Mouse (Mus musculus) neural tube, embryonic 12.5 days (tissue): ENCODE measurements around the gene Pdzd7. TPM values are rescaled to one million over a fixed set of nuclear protein-coding genes. Genes with fewer than 3 reads are reported as not detected.

Experiments
- ATAC-seq: fragments of 200-750 bp; cut with Nextera tagmentation; 2 replicates; pipeline ENCODE4 v1.8.0; 2017; ENCODE audit warnings: low read depth, mild to moderate bottlenecking, moderate TSS enrichment, moderate library complexity; ENCODE audit not compliant: low FRiP score
- H3K27ac ChIP-seq: fragments of 300-500 bp; sonication (generic); 2 replicates; pipeline ENCODE4 v1.5.1; 2016
- H3K27me3 ChIP-seq: fragments of 300-500 bp; sonication (generic); replicated peaks from 2 replicates; pipeline ENCODE4 v1.6.1; 2016; ENCODE audit warnings: mild to moderate bottlenecking
- H3K36me3 ChIP-seq: fragments of 300-500 bp; sonication (generic); 2 replicates; pipeline ENCODE4 v1.6.1; 2016; ENCODE audit warnings: mild to moderate bottlenecking
- H3K4me1 ChIP-seq: fragments of 300-500 bp; sonication (generic); 2 replicates; pipeline ENCODE4 v1.6.1; 2016
- H3K4me2 ChIP-seq: fragments of 300-500 bp; sonication (generic); replicated peaks from 2 replicates; pipeline ENCODE4 v1.6.1; 2016; ENCODE audit warnings: mild to moderate bottlenecking
- H3K4me3 ChIP-seq: fragments of 300-500 bp; sonication (generic); 2 replicates; pipeline ENCODE4 v1.5.1; 2016
- H3K9ac ChIP-seq: fragments of 300-500 bp; sonication (generic); 2 replicates; pipeline ENCODE4 v1.6.1; 2016; ENCODE audit warnings: mild to moderate bottlenecking
- H3K9me3 ChIP-seq: fragments of 300-500 bp; sonication (generic); 2 replicates; pipeline ENCODE4 v1.6.1; 2016; ENCODE audit warnings: mild to moderate bottlenecking
- WGBS: fragments of 180-500 bp; shearing (Covaris S2); methylation state at CpG from one replicate; pipeline ENCODE4 v1.1.7; 2016; 5-methylcytosine and 5-hydroxymethylcytosine counted together
- polyA plus RNA-seq: library from polyadenylated mRNA; unstranded; fragments of >200 nt; fragmentation: Nextera tagmentation; extraction: Ambion mirVana; gene quantifications from 2 replicates; pipeline ENCODE4 v1.2.1, GENCODE M21; 2016

Gene Pdzd7
- polyA plus RNA-seq = 0.63 and 0.72 TPM in 2 replicates

DNA sequence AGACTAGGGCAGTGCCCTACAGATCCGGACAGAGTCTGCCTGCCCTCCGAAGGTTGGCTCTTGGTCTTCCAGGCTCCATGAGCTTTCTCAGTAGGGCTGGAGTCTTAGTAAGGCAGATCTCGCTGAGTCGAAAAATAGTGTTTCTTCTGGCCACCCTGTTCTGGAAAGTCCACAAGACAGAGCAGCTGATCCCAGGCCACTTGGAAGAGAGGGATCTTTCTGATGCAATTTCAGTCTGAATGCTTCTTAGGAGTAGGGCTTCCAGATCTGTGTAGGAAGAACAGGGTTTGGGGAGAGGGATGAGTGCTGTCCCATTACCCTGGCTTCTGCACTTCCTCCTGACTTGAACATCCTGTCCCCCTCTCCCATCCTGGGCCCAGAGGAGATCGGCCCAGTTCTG lies at the start of gene Pdzd7:
Gene Pdzd7, minus strand, starts transcription at position 67 of the 400 bp plus-strand sequence.
- peaks cover 1% of the 10 kb centered on the region; the same call in 1 of the 2 replicates for H3K36me3 ChIP-seq
- H3K9me3 ChIP-seq = no peaks in the 10 kb centered on the region
- H3K4me1 ChIP-seq = peaks cover 29% of the 10 kb centered on the region
- H3K27ac ChIP-seq = no peak within 1 kb of the TSS
- no peak for ATAC-seq
- H3K9ac ChIP-seq = peak within 1 kb of the TSS; percentile 69; the same call in 1 of the 2 replicates
- peak within 1 kb of the TSS; percentile 65 for H3K4me2 ChIP-seq
- 86% methylated on average over 5 of the region's 5 CpGs for whole genome bisulfite sequencing
- peak within 1 kb of the TSS; percentile 51 for H3K4me3 ChIP-seq
- peaks cover 24% of the 10 kb centered on the region for H3K27me3 ChIP-seq

DNA sequence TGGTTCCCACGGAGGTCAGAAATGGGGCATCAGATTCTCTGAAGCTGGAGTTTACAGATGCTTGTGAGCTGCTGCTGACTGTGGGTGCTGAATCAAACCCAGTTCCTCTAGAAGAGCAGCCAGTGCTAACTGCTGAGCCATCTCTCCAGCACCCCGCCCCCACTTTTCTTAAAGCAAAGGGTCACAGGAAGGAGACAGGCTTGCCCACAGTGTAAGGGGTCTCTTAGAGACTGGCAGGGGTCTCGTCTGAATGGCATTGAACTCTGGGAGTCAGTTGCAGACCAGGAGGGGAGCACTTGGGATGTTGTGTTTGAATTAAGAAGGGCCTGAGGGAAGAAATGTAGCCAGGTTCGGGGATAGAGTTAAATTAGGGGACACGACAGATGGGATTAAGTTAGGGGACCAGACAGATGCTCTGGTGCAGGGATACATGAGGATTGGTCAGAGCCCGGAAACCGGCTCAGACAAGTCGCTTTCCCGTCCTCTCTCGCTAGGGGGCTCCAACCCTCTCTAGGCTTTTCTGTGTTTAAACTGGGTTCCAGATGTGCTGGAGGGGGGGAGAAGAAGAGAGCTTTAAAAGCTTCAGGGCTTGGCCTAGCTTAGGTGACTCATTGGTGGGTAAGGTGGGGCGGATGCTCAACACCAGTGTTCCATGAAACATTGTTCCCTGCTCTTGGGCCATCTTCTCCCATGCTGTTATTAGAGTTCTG lies 36.5 kb upstream of the Pdzd7 start:
- Histone ChIP-seq H3K4me2 (no peak overlapping the region), H3K27ac (no peak overlapping the region), H3K9me3 (no peaks in the 10 kb centered on the region), H3K27me3 (peaks cover 96% of the 10 kb centered on the region), H3K4me3 (no peak overlapping the region), H3K4me1 (peaks cover 21% of the 10 kb centered on the region), H3K9ac (no peak overlapping the region), H3K36me3 (no peaks in the 10 kb centered on the region)
- no peak for ATAC-seq
- WGBS = 17% methylated on average over 11 of the region's 11 CpGs

DNA sequence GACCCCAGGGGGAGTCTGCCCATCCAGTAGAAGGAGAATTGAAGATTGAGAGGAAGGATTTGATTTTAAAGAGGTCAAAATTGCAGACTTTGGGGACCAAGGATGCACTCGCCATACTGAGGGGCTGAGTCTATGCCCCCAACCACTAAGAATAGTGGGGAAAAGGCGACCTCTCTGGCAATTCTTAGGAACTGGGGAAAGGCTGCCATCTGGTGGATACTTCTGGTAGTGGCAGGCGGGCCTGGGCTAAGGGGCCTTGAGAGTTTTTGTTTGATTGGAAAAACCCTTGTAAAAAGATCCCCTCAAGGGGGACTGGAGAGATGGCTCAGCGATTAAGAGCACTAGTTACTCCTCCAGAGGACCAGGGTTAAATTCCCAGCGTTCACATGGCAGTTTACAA lies 35.8 kb upstream of the Pdzd7 start:
- Histone ChIP-seq H3K4me3 (no peak overlapping the region), H3K4me2 (peak overlapping the region; percentile 51), H3K36me3 (no peaks in the 10 kb centered on the region), H3K27ac (no peak overlapping the region), H3K4me1 (peaks cover 28% of the 10 kb centered on the region), H3K9me3 (no peaks in the 10 kb centered on the region), H3K27me3 (peaks cover 97% of the 10 kb centered on the region), H3K9ac (no peak overlapping the region)
- 2% methylated on average over 5 of the region's 5 CpGs for WGBS
- ATAC-seq = no peak

DNA sequence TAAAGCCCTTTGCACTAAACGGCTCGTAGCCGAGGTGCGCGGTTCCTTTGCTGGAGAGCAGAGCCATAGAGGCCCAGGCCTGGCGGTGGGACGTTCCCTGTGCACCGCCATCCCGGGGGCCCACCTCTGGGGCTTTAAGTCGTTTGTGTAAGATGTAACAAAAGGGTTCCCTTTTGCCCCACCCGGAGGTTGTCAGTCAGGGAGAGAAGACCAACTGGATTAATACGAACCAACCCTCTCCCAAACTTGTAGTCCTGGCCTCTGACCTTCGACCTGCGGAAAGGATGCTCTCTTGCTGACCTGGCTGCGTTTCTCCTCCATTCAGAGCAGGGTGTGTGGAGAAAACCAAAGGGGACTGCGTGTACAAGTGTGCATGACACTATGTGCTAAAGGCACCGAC lies 35.2 kb upstream of the Pdzd7 start:
- Histone ChIP-seq H3K4me3 (no peak overlapping the region), H3K27ac (no peak overlapping the region), H3K27me3 (peaks cover 97% of the 10 kb centered on the region), H3K9me3 (no peaks in the 10 kb centered on the region), H3K4me1 (peaks cover 32% of the 10 kb centered on the region), H3K36me3 (no peaks in the 10 kb centered on the region), H3K9ac (peak overlapping the region; percentile 18; the same call in 1 of the 2 replicates), H3K4me2 (peak overlapping the region; percentile 51)
- WGBS = under 1% methylated on average over 17 of the region's 17 CpGs
- no peak for ATAC-seq

DNA sequence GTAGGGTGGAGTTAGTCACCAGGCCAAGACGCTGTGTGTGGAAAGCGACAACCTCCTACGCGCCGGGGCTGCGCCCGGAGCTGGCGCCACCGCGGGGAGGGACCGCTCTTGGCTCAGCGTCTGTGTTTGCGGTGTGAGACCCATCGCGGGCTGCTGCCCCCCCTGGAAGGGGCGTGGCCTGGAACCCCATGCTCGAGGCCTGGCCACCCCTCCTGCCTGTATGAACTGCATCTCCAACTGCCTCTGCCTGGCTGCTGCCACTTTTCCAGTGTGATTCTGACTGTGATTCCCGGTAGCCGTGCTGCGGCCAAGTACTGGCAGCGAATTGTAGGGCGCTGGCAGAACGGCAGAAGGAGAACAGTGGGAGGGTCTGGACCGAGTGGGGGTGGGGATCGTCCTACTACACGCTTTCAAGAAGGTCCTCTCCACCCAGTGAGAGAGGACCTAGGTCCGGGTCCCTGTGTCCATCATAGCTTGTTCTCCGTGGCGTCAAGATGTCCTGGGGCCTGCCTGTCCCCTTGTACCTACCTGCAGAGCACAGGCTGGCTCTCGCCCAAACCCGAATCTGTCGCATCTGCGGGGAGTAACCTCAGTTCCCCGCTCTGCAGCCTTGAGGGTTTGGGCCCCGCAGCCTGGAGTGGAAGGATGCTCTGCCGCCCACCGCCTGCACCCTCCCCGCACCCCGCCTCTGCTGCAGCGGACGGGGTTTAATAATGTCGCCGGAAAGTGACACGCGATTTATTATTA lies 34.4 kb upstream of the Pdzd7 start:
- ATAC-seq = peak; percentile 3; the same call in 1 of the 2 replicates
- Histone ChIP-seq H3K9ac (peak overlapping the region; percentile 18; the same call in 1 of the 2 replicates), H3K4me2 (peak overlapping the region; percentile 51), H3K27ac (no peak overlapping the region), H3K4me3 (peak overlapping the region; percentile 16; the same call in 1 of the 2 replicates), H3K4me1 (peaks cover 39% of the 10 kb centered on the region), H3K9me3 (no peaks in the 10 kb centered on the region), H3K36me3 (no peaks in the 10 kb centered on the region), H3K27me3 (peaks cover 95% of the 10 kb centered on the region)
- WGBS = 1% methylated on average over 45 of the region's 45 CpGs

DNA sequence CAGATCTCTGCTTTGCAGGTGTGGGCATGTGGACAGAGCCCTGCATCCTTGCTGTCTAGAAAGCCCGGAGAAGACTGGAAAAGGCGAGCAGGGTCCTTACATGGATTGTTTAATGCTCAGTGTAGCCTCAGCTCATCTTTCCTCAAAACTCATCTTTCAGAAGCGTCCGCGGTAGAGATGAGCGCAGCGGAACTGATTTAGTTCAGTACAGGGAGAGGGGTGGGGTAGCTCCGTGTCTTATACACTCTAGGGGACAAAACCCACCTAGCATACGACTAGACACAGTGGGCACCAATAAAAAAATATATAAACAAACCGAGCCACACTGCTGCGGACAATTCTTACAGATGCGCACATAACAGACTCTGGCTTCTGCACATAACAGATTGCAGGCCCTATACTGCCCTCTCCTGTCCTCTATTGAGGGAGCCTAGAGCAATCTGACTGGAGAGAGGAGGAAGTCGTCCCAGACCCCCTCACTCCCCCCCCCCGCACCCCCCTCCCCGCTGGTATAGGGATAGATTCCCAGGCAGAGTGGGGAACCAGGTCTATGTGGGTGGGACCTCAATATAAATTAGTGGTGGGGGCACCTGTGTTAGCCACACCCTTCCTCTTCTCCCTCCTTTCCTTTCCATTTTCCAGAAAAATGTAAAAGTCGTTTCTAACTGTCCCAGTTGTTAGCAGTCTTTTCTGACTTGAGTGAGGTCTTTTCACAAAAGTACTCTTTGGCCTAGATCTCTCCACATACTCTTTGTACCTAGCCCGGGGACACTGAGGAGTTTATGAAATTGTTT lies 33.7 kb upstream of the Pdzd7 start:
- 6% methylated on average over 17 of the region's 17 CpGs for WGBS
- no peak overlapping the region for H3K9ac ChIP-seq
- no peaks in the 10 kb centered on the region for H3K9me3 ChIP-seq
- H3K27ac ChIP-seq = no peak overlapping the region
- peak overlapping the region; percentile 51 for H3K4me2 ChIP-seq
- ATAC-seq = no peak
- peaks cover 88% of the 10 kb centered on the region for H3K27me3 ChIP-seq
- H3K36me3 ChIP-seq = no peaks in the 10 kb centered on the region
- H3K4me1 ChIP-seq = peaks cover 39% of the 10 kb centered on the region
- H3K4me3 ChIP-seq = 0 out of 2 replicates have a peak overlapping the region, but pooled peaks have one; percentile 16

DNA sequence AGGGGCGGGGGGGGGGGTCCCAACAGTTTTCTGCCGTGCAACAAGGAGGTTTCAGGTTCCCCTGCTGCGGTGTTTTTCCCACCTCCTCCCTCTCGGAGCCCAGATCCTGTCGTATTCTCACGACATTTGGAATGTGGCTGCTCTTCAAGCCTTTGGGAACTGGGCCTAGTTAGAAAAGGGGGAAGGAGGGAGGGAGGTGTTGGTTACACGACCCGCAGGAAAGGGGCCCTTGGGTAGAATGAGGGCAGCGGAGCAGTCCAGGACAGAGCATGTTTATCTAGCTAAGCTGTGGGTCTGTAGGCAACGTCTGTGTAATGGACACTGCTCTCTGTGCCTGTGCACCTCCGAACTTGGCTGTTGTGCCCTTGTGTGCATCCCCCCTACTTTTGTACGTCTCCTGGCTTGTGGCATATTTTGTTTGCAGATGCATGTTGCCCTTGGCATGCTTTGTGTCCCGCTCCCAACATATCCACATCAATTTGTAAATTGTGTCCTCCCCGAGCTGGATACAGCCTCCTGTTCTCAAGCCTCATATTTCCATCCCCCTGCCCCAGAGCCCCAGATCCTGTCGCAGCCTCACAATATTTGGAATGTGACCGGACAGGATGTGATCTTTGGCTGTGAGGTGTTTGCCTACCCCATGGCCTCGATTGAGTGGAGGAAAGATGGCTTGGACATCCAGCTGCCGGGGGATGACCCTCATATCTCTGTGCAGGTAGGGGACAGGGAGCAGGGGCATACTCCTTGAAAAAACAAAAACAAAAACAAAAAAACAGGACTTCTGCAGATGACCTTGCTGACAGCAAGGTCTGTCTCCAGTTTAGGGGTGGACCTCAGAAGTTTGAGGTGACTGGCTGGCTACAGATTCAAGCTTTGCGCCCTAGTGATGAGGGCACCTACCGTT lies 32.5 kb upstream of the Pdzd7 start:
- H3K4me3 ChIP-seq = no peak overlapping the region
- no peaks in the 10 kb centered on the region for H3K9me3 ChIP-seq
- no peaks in the 10 kb centered on the region for H3K36me3 ChIP-seq
- ATAC-seq = no peak
- H3K27ac ChIP-seq = no peak overlapping the region
- H3K4me1 ChIP-seq = peaks cover 39% of the 10 kb centered on the region
- H3K4me2 ChIP-seq = no peak overlapping the region
- WGBS = 6% methylated on average over 20 of the region's 20 CpGs
- H3K9ac ChIP-seq = no peak overlapping the region
- peaks cover 77% of the 10 kb centered on the region for H3K27me3 ChIP-seq

DNA sequence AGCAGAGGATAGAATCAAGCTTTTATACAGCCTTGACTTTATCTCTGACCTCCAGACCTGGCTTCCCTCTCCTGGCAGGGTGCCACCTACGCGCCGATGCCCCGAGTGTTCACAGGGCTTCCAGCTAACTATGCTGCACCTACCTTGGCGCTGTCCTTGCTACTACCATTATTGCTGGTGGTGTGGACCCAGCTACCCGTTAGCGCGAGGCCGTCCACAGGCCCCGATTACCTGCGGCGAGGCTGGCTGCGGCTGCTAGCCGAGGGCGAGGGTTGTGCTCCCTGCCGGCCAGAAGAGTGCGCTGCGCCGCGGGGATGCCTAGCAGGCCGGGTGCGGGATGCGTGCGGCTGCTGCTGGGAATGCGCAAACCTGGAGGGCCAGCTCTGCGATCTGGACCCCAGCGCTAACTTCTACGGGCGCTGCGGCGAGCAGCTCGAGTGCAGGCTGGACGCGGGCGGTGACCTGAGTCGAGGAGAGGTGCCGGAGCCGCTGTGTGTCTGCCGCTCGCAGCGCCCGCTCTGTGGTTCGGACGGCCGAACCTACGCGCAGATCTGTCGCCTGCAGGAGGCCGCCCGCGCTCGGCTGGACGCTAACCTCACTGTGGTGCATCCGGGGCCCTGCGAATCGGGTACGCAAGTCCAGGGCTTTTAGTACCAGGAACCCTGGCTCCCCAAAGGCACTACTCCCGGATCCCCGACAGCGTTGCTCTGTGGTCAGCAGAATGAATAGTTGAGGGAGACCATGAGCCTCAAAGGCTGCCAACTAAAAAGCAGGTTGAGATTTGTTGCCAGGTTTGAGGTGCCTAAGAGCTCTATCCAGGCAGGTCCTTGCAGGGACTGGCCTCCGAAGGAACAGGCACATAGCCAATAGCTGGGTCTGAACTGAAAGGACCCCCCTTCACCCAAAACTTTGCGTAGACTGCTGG lies 31.3 kb upstream of the Pdzd7 start:
- Histone ChIP-seq H3K4me1 (peaks cover 39% of the 10 kb centered on the region), H3K9me3 (no peaks in the 10 kb centered on the region), H3K27me3 (peaks cover 68% of the 10 kb centered on the region), H3K4me2 (peak overlapping the region; percentile 98), H3K36me3 (no peaks in the 10 kb centered on the region), H3K4me3 (peak overlapping the region; percentile 27; the same call in 1 of the 2 replicates), H3K9ac (peak overlapping the region; percentile 13; the same call in 1 of the 2 replicates), H3K27ac (no peak overlapping the region)
- WGBS = under 1% methylated on average over 62 of the region's 62 CpGs
- no peak for ATAC-seq

DNA sequence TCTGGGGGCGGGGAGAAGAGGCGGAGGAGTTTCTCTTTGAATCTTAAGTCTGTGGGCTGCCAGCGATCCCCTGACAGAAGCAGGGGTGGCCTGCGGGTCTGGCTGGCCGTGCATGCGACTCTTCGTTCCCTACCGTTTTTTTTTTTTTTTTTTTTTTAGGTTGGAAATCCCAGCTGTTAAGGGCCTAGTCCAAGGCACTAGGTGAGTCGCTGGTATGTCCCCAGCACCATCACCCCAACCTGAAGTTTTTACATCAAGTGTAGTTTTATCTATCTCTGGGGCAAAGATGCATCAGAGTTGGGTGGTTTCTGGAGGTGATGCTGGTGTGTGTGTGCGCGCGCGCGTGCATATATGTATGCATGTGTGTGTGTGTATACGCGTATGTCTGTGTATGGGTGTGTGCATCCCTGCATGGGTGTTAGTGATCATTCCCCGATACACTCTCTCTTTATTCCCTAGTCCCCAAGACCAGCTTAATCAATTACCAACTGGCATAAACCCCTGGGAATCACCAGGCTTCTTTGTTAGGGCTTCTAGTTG lies 30.6 kb upstream of the Pdzd7 start:
- 7% methylated on average over 17 of the region's 17 CpGs for WGBS
- no peak for ATAC-seq
- peaks cover 39% of the 10 kb centered on the region for H3K4me1 ChIP-seq
- H3K27ac ChIP-seq = no peak overlapping the region
- no peaks in the 10 kb centered on the region for H3K36me3 ChIP-seq
- H3K9ac ChIP-seq = 0 out of 2 replicates have a peak overlapping the region, but pooled peaks have one; percentile 13
- H3K4me3 ChIP-seq = 0 out of 2 replicates have a peak overlapping the region, but pooled peaks have one; percentile 3
- peaks cover 69% of the 10 kb centered on the region for H3K27me3 ChIP-seq
- H3K4me2 ChIP-seq = peak overlapping the region; percentile 98
- H3K9me3 ChIP-seq = no peaks in the 10 kb centered on the region

DNA sequence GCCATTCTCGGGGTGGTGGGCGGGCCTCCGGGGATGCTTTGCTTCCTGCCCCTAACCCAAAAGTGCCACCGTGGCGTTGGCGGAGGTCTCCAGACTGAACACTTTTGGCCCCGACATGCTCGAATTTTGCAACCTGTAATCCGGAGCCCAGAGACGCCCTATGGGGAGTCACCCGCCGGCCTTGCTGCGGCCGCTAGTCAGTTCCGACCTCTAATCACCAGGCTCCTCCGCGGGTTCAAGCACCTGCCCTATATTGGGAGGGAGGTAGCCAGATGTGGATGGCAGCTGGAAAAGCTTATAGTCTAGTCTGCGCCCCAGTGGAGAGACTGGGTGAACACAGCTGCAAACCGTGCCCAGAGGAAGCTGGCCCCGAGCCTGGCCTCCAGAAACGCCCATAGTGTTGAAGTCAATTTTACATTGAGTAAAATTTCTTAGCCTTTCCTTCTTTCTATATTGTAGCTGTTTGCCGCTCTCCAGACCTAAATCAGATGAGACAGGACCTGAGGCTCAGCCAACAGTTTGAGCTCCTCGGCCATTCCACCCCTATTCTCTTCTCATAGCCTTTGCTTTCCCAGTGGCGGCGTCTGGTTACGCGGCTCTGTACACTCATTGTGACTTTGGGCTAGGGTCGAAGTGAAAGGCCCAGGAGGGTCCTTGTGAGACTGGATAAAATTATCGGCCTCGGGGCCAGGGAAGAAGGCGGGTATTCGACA lies 30.0 kb upstream of the Pdzd7 start:
- peaks cover 33% of the 10 kb centered on the region for H3K4me1 ChIP-seq
- peak overlapping the region; percentile 71; the same call in 1 of the 2 replicates for H3K9ac ChIP-seq
- H3K36me3 ChIP-seq = no peaks in the 10 kb centered on the region
- H3K4me3 ChIP-seq = peak overlapping the region; percentile 60
- no peaks in the 10 kb centered on the region for H3K9me3 ChIP-seq
- peak overlapping the region; percentile 98 for H3K4me2 ChIP-seq
- WGBS = under 1% methylated on average over 32 of the region's 32 CpGs
- H3K27ac ChIP-seq = 0 out of 2 replicates have a peak overlapping the region, but pooled peaks have one; percentile 53
- ATAC-seq = peak; percentile 48
- peaks cover 69% of the 10 kb centered on the region for H3K27me3 ChIP-seq
